Mouse (Mus musculus): Measurements from ENCODE around the gene Thada. TPM values are rescaled to one million over a fixed set of nuclear protein-coding genes. Genes with fewer than 3 reads are reported as not detected.

Thada gene
- total and polyA plus RNA-seq, 2 experiments from 2014 or later, result 2.6 to 19.2 TPM

DNA sequence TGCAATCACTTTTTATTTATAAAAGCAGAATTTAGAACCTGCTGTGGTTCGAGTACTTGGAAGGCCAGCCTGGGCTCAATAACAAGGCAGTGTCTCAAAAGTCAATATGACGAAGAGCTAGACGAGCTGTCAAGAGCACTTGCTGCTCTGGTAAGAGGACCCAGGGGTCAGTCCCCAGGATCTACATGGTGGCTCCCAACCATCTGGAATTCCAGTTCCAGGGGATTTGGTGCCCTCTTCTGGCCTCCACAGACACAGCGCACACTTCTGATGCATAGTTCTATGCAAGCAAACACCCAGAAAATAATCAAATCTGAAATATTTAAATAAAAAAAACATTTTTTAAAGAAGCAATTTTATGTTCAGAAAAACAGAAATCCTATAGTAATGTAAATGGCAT is 45.0 kb downstream of the Thada start:
- no peak for ATAC-seq
- H3K4me1 ChIP-seq (ENCODE audit: insufficient read depth), result no peaks in the 10 kb centered on the region
- H3K27ac ChIP-seq (ENCODE audit: low read depth, low read length), result no peak overlapping the region
- no peaks in the 10 kb centered on the region for H3K9me3 ChIP-seq (ENCODE audit: low read length)
- H3K4me3 ChIP-seq (ENCODE audit: low read depth, low read length), result no peak overlapping the region
- 94% methylated on average over 4 of the region's 4 CpGs for WGBS
- no peak overlapping the region for H3K9ac ChIP-seq
- H3K4me2 ChIP-seq (ENCODE audit: low read depth), result no peak overlapping the region
- DNase-seq, result no peak
- TF ChIP-seq CTCF (IDR thresholded peaks at IDR 0.05; ENCODE audit: low read depth), result peak; percentile 53
- H3K36me3 ChIP-seq (ENCODE audit: insufficient read depth), result peaks cover 19% of the 10 kb centered on the region; the same call in 1 of the 2 replicates
- no peaks in the 10 kb centered on the region for H3K27me3 ChIP-seq (ENCODE audit: insufficient read depth, low read length)

DNA sequence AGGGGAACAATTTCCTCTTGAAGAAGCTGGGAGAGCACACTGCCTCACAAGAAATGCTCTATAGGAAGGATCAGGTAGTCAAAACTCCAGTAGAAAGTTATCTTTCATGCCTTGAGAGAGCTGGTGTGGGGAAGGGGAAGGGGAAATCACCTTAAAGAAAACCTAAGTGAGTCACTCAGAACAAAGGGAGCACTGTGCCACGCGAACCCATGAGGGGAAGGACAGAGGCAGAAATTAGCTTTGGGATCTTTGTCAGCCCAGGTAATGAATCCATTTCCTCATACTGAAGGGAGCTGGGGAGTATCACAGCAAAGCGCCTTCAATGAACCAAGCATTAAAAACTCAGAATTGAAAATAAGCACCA is 45.7 kb downstream of the Thada start:
- no peak overlapping the region for H3K4me3 ChIP-seq (ENCODE audit: low read depth, low read length)
- WGBS, result 75% methylated on average over 3 of the region's 3 CpGs
- no peak overlapping the region for H3K9ac ChIP-seq
- no peak overlapping the region for H3K27ac ChIP-seq (ENCODE audit: low read depth, low read length)
- ATAC-seq (no peak), DNase-seq (no peak)
- no peaks in the 10 kb centered on the region for H3K4me1 ChIP-seq (ENCODE audit: insufficient read depth)
- no peaks in the 10 kb centered on the region for H3K27me3 ChIP-seq (ENCODE audit: insufficient read depth, low read length)
- no peak for TF ChIP-seq CTCF (IDR thresholded peaks at IDR 0.05; ENCODE audit: low read depth)
- H3K36me3 ChIP-seq (ENCODE audit: insufficient read depth), result peaks cover 11% of the 10 kb centered on the region; the same call in 1 of the 2 replicates
- H3K9me3 ChIP-seq (ENCODE audit: low read length), result no peaks in the 10 kb centered on the region
- H3K4me2 ChIP-seq (ENCODE audit: low read depth), result no peak overlapping the region

DNA sequence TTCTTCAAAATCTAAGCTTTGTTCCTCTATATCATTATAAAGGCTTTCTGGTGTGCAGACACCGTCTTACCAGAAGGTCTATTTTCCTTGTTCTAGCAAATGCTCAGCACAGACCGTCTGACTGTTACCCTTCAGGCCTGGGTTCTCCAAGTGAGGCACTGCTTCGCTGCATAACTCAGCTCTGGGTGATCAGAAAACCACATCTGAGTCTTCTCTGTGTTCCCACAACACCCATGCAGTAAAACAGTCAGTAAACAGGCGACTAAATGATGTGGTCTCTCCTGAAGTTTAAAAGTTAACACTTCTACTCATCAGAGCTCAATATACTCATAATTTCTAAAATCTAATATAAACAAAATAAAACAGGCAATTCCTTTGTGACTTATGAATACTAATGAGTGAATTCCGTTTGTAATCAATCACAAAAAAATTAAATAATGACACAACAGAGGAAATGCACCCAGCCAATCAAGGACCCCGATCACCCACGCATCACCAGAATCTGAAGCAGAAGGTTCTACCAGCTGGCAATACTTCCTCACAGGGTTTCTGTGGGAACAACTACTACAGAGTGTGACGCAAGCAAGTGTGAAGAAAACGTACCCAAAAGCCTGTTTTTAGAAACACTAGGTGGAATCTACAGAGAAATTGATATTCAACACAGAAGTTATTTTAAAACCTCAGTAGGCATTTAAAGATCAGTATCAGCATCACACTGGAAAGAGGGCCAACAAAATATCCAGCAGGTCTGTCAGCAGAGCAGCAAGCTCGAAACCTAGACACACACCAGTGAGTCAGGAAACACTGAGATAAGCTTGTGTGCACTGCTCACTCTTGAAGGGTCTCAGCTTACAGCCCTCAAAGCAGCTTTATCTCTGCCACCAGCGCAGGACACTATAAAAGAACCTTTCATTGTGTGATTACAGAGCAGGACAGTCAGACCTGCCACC is 46.4 kb downstream of the Thada start:
- H3K27me3 ChIP-seq (ENCODE audit: insufficient read depth, low read length), result no peaks in the 10 kb centered on the region
- no peak overlapping the region for H3K9ac ChIP-seq
- no peaks in the 10 kb centered on the region for H3K4me1 ChIP-seq (ENCODE audit: insufficient read depth)
- WGBS, result 67% methylated on average over 11 of the region's 11 CpGs
- peak; percentile 76 for ATAC-seq
- H3K4me2 ChIP-seq (ENCODE audit: low read depth), result no peak overlapping the region
- no peak overlapping the region for H3K27ac ChIP-seq (ENCODE audit: low read depth, low read length)
- no peaks in the 10 kb centered on the region for H3K9me3 ChIP-seq (ENCODE audit: low read length)
- no peak for TF ChIP-seq CTCF (IDR thresholded peaks at IDR 0.05; ENCODE audit: low read depth)
- DNase-seq, result peak; percentile 41
- H3K36me3 ChIP-seq (ENCODE audit: insufficient read depth), result peaks cover 6% of the 10 kb centered on the region; the same call in 1 of the 2 replicates
- H3K4me3 ChIP-seq (ENCODE audit: low read depth, low read length), result no peak overlapping the region

DNA sequence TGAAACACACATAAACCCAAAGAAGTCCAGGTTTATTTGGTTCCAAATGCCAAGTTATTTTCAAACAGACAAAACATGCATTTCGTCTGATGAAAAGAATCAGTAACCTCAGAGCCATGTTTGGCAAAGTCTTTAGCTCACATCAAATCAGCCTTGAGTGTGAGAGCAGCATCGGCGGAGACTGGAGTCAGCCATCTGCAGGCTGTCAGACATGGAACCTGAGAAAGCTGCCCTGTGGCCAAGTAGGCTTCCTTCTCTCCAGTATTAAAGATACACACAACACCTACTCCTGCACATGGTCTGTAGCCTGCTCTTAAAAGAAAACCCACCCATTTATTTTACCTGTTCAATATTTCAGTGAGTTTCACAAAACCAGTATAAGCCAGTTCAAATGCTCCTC is 50.1 kb downstream of the Thada start:
- ATAC-seq, result no peak

DNA sequence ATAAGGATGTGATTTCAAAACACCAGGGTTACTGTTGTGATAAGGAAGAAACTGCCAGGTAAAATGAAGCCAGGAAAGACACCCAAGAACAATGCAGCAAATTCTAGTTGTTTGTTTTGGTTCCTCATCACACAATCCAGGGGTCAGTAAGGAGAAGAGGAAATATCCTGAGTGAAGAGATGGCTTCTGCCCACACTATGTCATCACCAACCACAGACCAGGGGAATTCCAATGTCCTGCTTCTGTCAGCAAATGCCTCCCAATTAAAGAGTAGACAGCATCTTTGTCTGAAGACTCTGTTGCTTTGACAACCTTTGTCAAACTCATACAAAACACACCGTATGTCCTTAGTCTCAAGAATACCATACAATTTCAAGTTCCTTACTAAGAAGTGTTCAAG is 57.3 kb downstream of the Thada start:
- Histone ChIP-seq H3K9me3 (ENCODE audit: low read length) (no peaks in the 10 kb centered on the region), H3K4me1 (ENCODE audit: insufficient read depth) (no peaks in the 10 kb centered on the region), H3K4me3 (ENCODE audit: low read depth, low read length) (no peak overlapping the region), H3K27ac (ENCODE audit: low read depth, low read length) (no peak overlapping the region), H3K27me3 (ENCODE audit: insufficient read depth, low read length) (no peaks in the 10 kb centered on the region), H3K9ac (no peak overlapping the region), H3K36me3 (ENCODE audit: insufficient read depth) (no peaks in the 10 kb centered on the region), H3K4me2 (ENCODE audit: low read depth) (no peak overlapping the region)
- no peak for TF ChIP-seq CTCF (IDR thresholded peaks at IDR 0.05; ENCODE audit: low read depth)
- DNase-seq (no peak), ATAC-seq (no peak)
- WGBS, result 65% methylated on average over 1 of the region's 1 CpGs

More for the DNA sequence above, 50.1 kb downstream of the Thada start:
- no peaks in the 10 kb centered on the region for H3K27me3 ChIP-seq (ENCODE audit: insufficient read depth, low read length)
- DNase-seq, result no peak
- no peak for TF ChIP-seq CTCF (IDR thresholded peaks at IDR 0.05; ENCODE audit: low read depth)
- H3K4me2 ChIP-seq (ENCODE audit: low read depth), result no peak overlapping the region
- no peaks in the 10 kb centered on the region for H3K9me3 ChIP-seq (ENCODE audit: low read length)
- 48% methylated on average over 3 of the region's 3 CpGs for WGBS
- no peak overlapping the region for H3K9ac ChIP-seq
- no peaks in the 10 kb centered on the region for H3K36me3 ChIP-seq (ENCODE audit: insufficient read depth)
- no peaks in the 10 kb centered on the region for H3K4me1 ChIP-seq (ENCODE audit: insufficient read depth)
- no peak overlapping the region for H3K27ac ChIP-seq (ENCODE audit: low read depth, low read length)
- no peak overlapping the region for H3K4me3 ChIP-seq (ENCODE audit: low read depth, low read length)

DNA sequence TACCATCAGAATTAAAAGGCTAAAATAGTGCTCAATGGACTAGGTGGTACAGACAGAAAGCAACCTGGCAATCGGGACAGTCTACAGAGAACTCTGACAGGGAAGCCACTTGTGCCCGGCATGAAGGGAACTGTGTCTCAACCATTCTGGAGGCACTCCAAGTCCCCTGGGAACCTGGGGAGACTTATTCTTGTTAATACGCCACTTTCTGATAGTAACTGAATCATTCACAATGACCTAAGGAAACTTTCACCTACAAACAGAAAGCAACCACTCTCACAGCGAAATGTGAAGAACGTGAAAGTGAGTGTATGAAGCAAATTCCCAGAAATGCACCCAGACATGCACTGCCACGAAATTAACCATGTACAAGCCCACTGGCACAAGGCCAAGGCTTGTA is 60.4 kb downstream of the Thada start:
- Histone ChIP-seq H3K36me3 (ENCODE audit: insufficient read depth) (no peaks in the 10 kb centered on the region), H3K27me3 (ENCODE audit: insufficient read depth, low read length) (no peaks in the 10 kb centered on the region), H3K9me3 (ENCODE audit: low read length) (no peaks in the 10 kb centered on the region), H3K9ac (no peak overlapping the region), H3K27ac (ENCODE audit: low read depth, low read length) (no peak overlapping the region), H3K4me1 (ENCODE audit: insufficient read depth) (no peaks in the 10 kb centered on the region), H3K4me2 (ENCODE audit: low read depth) (no peak overlapping the region), H3K4me3 (ENCODE audit: low read depth, low read length) (no peak overlapping the region)
- ATAC-seq (no peak), DNase-seq (no peak)
- no peak for TF ChIP-seq CTCF (IDR thresholded peaks at IDR 0.05; ENCODE audit: low read depth)
- 66% methylated on average over 6 of the region's 6 CpGs for WGBS

DNA sequence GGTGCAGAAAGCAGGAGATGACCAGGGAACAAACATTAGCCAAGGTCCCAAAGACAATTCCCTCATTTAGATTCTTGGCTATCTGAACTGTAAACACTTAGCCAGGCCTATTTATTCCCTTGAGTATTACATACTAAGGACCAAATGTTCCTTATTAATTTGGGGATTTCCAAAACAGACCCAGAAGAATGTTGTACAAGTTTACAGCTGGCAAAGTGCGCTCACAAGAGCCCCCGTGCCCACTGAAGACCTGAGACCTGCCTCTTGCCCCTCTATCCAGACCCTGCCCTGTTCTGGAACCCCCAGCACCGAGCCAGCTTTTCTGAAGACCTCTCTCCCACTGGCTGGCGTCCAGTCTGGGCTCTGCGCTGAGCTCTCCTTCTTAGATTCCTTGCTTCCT is 64.2 kb downstream of the Thada start:
- Histone ChIP-seq H3K4me1 (ENCODE audit: insufficient read depth) (no peaks in the 10 kb centered on the region), H3K9ac (no peak overlapping the region), H3K27ac (ENCODE audit: low read depth, low read length) (no peak overlapping the region), H3K9me3 (ENCODE audit: low read length) (no peaks in the 10 kb centered on the region), H3K36me3 (ENCODE audit: insufficient read depth) (no peaks in the 10 kb centered on the region; the same call in none of the 2 replicates), H3K27me3 (ENCODE audit: insufficient read depth, low read length) (no peaks in the 10 kb centered on the region), H3K4me3 (ENCODE audit: low read depth, low read length) (no peak overlapping the region), H3K4me2 (ENCODE audit: low read depth) (no peak overlapping the region)
- no peak for TF ChIP-seq CTCF (IDR thresholded peaks at IDR 0.05; ENCODE audit: low read depth)
- no peak for ATAC-seq
- WGBS, result 79% methylated on average over 5 of the region's 5 CpGs
- DNase-seq, result no peak

All from forebrain, postnatal 0 days (tissue).